Mouse (Mus musculus) lung, embryonic 16.5 days (tissue): ENCODE measurements around the gene Cipc. TPM values are rescaled to one million over a fixed set of nuclear protein-coding genes. Genes with fewer than 3 reads are reported as not detected.

Experiments
- ATAC-seq: fragments of 200-750 bp; cut with Nextera tagmentation; 2 replicates; pipeline ENCODE4 v1.8.0; 2017; ENCODE audit warnings: low read depth, mild to moderate bottlenecking, moderate library complexity
- H3K27ac ChIP-seq: fragments of 300-500 bp; sonication (generic); 2 replicates; pipeline ENCODE4 v1.5.1; 2014; ENCODE audit warnings: mild to moderate bottlenecking, control low read depth, low read length
- H3K27me3 ChIP-seq: fragments of 300-500 bp; sonication (generic); 2 replicates; pipeline ENCODE4 v1.6.1; 2014; ENCODE audit warnings: low read depth, low read length, mixed read lengths; ENCODE audit not compliant: control insufficient read depth, insufficient read depth
- H3K36me3 ChIP-seq: fragments of 300-500 bp; sonication (generic); 2 replicates; pipeline ENCODE4 v1.6.1; 2014; ENCODE audit warnings: low read length; ENCODE audit not compliant: control insufficient read depth, insufficient read depth
- H3K4me1 ChIP-seq: fragments of 300-500 bp; sonication (generic); replicated peaks from 2 replicates; pipeline ENCODE4 v1.6.1; 2014; ENCODE audit warnings: low read length, mixed read lengths; ENCODE audit not compliant: control insufficient read depth, insufficient read depth
- H3K4me2 ChIP-seq: fragments of 300-500 bp; sonication (generic); 2 replicates; pipeline ENCODE4 v1.6.1; 2014; ENCODE audit warnings: low read depth, low read length, control low read depth
- H3K4me3 ChIP-seq: fragments of 300-500 bp; sonication (generic); 2 replicates; pipeline ENCODE4 v1.5.1; 2014; ENCODE audit warnings: mild to moderate bottlenecking, low read length, control low read depth
- H3K9ac ChIP-seq: fragments of 300-500 bp; sonication (generic); 2 replicates; pipeline ENCODE4 v1.6.1; 2014; ENCODE audit warnings: low read length, control low read depth
- H3K9me3 ChIP-seq: fragments of 300-500 bp; sonication (generic); 2 replicates; pipeline ENCODE4 v1.6.1; 2016; ENCODE audit warnings: low read length; ENCODE audit not compliant: control insufficient read depth
- WGBS: fragments of 180-500 bp; shearing (Covaris S2); extraction: QIAGEN DNeasy Blood & Tissue Kit; methylation state at CpG from one replicate; pipeline ENCODE4 v1.1.7; 2014; 5-methylcytosine and 5-hydroxymethylcytosine counted together
- polyA plus RNA-seq: library from polyadenylated mRNA; unstranded; fragments of >200 nt; fragmentation: Nextera tagmentation; extraction: Ambion mirVana; gene quantifications from 2 replicates; pipeline ENCODE4 v1.2.1, GENCODE M21; 2015

The Cipc gene
- polyA plus RNA-seq, 1 experiment from 2014 or later: 20.2 TPM

DNA sequence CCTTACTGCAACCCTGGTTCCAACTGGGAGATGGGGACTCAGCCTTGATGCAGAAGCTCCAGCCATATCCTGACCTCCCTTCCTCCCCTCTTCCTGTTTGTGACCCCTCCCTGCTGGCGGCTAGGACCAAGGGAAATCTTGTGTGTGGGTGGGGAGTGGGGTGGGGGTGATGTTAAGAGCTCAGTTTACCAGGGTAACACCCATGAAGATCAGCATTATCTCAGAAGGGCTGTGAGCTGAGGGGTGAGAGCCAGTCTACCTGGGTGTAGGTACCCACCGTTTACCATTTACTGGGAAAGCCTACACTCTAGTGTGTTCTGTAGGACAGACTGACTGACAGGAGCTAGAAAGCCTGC is 43.9 kb downstream of the Cipc start:
- H3K27me3 ChIP-seq: peaks cover 48% of the 10 kb centered on the region
- no peak overlapping the region for H3K9ac ChIP-seq
- H3K4me2 ChIP-seq: no peak overlapping the region
- H3K36me3 ChIP-seq: no peaks in the 10 kb centered on the region
- H3K27ac ChIP-seq: no peak overlapping the region
- H3K9me3 ChIP-seq: no peaks in the 10 kb centered on the region
- H3K4me1 ChIP-seq: peaks cover 4% of the 10 kb centered on the region
- 45% methylated on average over 2 of the region's 2 CpGs for WGBS
- no peak for ATAC-seq
- H3K4me3 ChIP-seq: no peak overlapping the region

DNA sequence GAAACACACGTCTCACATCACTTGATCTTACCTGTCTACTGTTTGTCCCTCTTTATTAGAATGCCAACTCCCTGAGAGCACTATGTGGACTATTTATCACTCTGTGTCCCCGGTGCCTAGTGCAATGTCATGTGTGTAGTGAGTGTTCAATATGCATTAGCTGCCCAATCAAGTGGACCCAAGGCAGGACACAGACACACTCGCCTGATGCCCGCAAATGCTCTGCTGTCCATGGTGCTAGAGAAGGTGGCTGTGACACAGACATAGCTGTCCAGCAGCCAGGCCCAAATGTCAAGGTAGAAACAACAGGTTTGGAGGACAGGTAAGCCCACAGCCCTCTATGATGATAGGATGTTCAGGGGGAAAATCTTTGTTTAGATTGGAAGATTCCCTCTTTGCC is 47.3 kb downstream of the Cipc start:
- WGBS: 30% methylated on average over 4 of the region's 4 CpGs
- Histone ChIP-seq H3K27me3 (peaks cover 30% of the 10 kb centered on the region), H3K4me2 (no peak overlapping the region), H3K36me3 (no peaks in the 10 kb centered on the region), H3K9ac (no peak overlapping the region), H3K27ac (no peak overlapping the region), H3K9me3 (no peaks in the 10 kb centered on the region), H3K4me1 (peaks cover 4% of the 10 kb centered on the region), H3K4me3 (no peak overlapping the region)
- no peak for ATAC-seq

DNA sequence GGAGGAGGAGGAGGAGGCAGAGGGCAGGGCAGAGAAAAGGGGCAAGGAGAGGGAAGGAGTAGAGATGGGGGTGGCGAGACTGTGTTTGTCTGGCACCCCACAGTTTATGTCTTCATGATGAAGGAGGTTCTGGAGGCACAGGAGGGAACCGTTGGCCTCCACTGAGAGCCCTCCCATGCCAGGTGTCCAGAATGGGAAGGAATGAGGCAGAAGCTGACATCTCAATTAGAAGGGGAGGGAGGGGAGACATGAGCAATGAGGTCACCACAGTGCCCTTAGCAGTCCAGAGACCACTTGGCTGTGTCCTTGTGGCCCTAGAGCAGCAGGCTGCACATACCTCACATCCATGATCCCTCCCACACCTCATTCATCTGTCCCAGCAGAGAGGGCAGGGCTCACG is 47.9 kb downstream of the Cipc start:
- H3K9ac ChIP-seq: no peak overlapping the region
- 51% methylated on average over 3 of the region's 3 CpGs for WGBS
- ATAC-seq: no peak

DNA sequence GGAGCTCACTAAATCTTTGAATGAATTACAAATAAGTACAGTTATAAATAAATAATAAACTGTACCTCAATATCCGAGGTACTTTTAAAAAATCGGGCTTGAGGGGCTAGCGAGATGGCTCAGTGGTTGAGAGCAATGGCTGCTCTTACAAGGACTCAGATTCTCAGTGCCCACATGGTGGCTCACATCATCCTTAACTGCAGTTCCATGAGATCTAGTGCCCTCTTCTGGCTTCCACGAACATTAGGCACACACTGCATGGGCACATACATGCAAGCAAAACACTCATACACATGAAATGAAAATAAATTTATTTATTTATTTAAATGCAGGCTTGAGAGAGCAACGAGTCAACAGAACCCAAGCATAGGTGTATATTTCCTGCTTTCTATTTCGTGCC is 49.1 kb downstream of the Cipc start:
- Histone ChIP-seq H3K9me3 (no peaks in the 10 kb centered on the region), H3K4me1 (no peaks in the 10 kb centered on the region), H3K27ac (no peak overlapping the region), H3K27me3 (peaks cover 13% of the 10 kb centered on the region), H3K4me2 (no peak overlapping the region), H3K4me3 (no peak overlapping the region), H3K9ac (no peak overlapping the region), H3K36me3 (no peaks in the 10 kb centered on the region)
- WGBS: 64% methylated on average over 6 of the region's 6 CpGs
- no peak for ATAC-seq

More for the DNA sequence above, 47.9 kb downstream of the Cipc start:
- no peak overlapping the region for H3K27ac ChIP-seq
- H3K4me2 ChIP-seq: no peak overlapping the region
- H3K9me3 ChIP-seq: no peaks in the 10 kb centered on the region
- no peak overlapping the region for H3K4me3 ChIP-seq
- peaks cover 2% of the 10 kb centered on the region for H3K4me1 ChIP-seq
- peaks cover 24% of the 10 kb centered on the region for H3K27me3 ChIP-seq
- no peaks in the 10 kb centered on the region for H3K36me3 ChIP-seq

DNA sequence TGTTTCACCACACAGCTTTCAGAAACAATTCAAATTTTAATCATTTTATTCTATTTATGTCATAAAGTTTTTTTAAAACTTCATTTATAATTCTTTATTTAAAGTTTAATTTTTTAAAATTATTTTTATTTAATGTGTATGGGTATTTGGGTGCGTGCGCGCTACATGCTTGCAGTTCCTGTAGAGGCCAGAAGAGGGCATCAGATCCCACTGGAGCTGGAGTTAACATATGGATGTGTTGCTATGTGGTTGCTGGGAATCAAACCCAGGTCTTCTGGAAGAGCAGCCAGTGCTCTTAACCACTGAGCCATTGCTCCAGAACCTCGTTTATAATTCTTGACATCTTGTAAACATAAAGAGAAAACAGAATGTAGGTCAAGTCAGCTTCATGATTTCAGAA is 51.9 kb downstream of the Cipc start:
- Histone ChIP-seq H3K9ac (no peak overlapping the region), H3K36me3 (no peaks in the 10 kb centered on the region), H3K27me3 (no peaks in the 10 kb centered on the region), H3K4me2 (no peak overlapping the region), H3K9me3 (no peaks in the 10 kb centered on the region), H3K4me1 (no peaks in the 10 kb centered on the region), H3K27ac (no peak overlapping the region), H3K4me3 (no peak overlapping the region)
- no peak for ATAC-seq
- WGBS: 82% methylated on average over 4 of the region's 4 CpGs

DNA sequence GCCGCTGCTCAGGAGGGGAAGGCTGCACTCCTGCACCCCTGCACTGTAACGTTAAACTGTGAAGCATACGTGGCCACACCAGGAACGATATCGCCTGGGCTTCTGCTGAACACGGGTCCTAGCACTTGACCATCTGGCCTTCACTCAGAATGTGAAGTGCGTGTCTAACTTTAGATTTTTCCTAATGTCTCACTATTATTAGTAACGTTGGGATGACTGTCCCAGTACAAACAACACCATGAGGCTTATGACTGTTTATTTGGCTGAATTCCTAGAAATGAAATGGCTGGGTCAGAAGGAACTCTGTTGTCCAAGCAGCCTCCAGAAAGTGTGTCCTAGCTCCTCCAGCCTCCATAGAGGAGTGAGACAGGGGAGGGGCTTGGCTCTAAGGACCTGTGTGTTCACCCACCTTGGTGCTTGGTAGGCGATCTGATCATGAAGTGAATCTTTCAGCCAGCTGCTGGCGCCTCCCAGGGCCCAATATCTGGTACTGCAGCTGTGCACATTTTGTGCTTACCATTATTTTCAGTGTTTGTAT is 52.5 kb downstream of the Cipc start:
- Histone ChIP-seq H3K36me3 (no peaks in the 10 kb centered on the region), H3K4me3 (no peak overlapping the region), H3K9ac (no peak overlapping the region), H3K4me1 (no peaks in the 10 kb centered on the region), H3K9me3 (no peaks in the 10 kb centered on the region), H3K27ac (no peak overlapping the region), H3K27me3 (no peaks in the 10 kb centered on the region), H3K4me2 (no peak overlapping the region)
- peak; percentile 66 for ATAC-seq
- WGBS: 42% methylated on average over 10 of the region's 10 CpGs

DNA sequence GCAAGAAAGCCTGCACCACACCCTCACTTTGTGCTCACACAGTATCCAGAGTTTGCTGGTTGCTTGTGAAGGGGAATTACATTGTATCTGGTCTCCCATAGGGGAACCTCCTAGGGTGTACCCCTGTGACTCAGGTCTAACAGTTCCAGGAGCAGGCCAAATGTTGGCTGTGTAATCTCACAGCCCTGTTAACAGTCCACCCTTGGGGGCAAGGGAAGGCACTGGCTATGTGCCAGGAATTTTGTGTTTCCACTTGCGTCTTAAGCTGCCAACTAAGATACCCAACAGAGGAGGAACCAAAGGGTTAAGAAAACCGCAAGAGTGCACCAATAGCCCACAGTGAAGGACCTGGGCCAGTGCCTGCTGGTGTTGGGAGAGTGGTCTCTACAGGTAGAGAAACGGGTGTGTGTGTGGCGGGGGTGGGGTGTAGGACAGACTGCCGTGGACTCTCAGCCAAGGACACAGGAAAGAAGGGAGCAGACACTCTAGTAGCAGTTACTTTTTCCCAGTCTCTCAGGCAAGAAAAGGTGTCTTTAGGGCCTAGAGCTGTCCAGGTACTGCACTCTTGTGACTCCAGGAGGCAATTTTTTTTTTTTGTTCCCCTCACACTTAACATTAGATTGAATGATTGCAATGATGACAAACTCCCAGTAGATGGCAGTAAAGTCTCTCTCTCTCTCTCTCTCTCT is 53.5 kb downstream of the Cipc start:
- Histone ChIP-seq H3K27ac (no peak overlapping the region), H3K9ac (no peak overlapping the region), H3K36me3 (no peaks in the 10 kb centered on the region), H3K9me3 (no peaks in the 10 kb centered on the region), H3K4me2 (no peak overlapping the region), H3K27me3 (no peaks in the 10 kb centered on the region), H3K4me1 (no peaks in the 10 kb centered on the region), H3K4me3 (no peak overlapping the region)
- WGBS: 37% methylated on average over 5 of the region's 5 CpGs
- ATAC-seq: no peak

DNA sequence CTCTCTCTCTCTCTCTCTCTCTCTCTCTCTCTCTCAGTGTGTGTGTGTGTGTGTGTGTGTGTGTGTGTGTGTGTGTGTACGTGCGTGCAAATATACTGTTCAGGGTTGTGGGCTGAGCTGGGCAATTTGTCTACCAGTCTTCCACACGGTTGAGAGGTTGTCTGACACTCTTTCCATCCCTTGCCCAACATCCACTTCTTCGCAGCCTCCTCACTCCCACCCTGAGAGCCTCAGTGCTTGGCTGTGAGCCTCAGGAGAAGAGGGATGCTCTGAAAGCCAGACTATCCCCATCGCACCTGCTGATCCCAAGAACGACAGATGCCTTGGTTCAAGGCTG is 54.0 kb downstream of the Cipc start:
- no peak for ATAC-seq
- 35% methylated on average over 6 of the region's 6 CpGs for WGBS

DNA sequence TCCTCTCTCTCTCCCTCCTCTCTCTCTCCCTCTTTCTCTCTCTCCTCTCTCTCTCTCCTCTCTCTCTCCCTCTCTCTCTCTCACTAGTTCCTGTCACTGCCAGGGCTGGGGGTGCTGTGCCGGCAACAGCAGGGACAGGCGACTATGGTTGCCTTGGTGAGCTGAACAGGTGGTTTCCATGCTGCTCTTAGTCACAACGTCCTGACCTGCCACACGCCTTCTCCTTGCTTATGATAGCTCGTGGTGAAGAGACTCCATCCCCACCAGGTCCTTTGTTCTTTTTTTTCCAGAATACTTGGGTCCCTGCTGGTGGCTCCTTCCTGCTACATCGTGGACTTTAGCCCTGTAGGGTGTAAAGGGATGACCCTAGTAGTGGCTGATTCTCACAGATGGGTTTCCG is 55.4 kb downstream of the Cipc start:
- H3K4me3 ChIP-seq: no peak overlapping the region
- H3K9ac ChIP-seq: no peak overlapping the region
- no peak for ATAC-seq
- H3K4me1 ChIP-seq: no peaks in the 10 kb centered on the region
- H3K27ac ChIP-seq: no peak overlapping the region
- WGBS: 45% methylated on average over 7 of the region's 7 CpGs
- H3K9me3 ChIP-seq: no peaks in the 10 kb centered on the region
- no peaks in the 10 kb centered on the region for H3K27me3 ChIP-seq
- H3K36me3 ChIP-seq: no peaks in the 10 kb centered on the region
- no peak overlapping the region for H3K4me2 ChIP-seq

More for the DNA sequence above, 54.0 kb downstream of the Cipc start:
- Histone ChIP-seq H3K4me1 (no peaks in the 10 kb centered on the region), H3K9me3 (no peaks in the 10 kb centered on the region), H3K4me3 (no peak overlapping the region), H3K27me3 (no peaks in the 10 kb centered on the region), H3K9ac (no peak overlapping the region), H3K4me2 (no peak overlapping the region), H3K27ac (no peak overlapping the region), H3K36me3 (no peaks in the 10 kb centered on the region)

DNA sequence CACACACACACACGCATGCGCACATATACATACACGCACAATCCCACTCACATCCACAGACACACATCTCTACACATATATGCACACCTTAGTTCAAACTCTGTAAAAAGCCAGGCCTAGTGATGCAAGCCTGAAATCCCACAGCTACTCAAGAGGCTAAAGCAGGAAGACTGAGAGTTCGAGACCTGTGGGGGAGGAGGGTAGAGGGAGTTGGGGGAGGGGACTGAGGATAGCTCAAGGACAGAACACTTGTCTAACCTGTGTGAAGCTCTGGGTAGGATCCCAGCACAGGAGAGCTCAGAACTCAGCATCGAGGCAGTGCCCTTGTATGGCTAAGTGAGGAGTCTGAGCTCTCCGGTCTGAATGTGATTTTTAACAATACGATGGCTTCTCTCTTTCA is 56.0 kb downstream of the Cipc start:
- H3K4me1 ChIP-seq: no peaks in the 10 kb centered on the region
- no peaks in the 10 kb centered on the region for H3K36me3 ChIP-seq
- no peak overlapping the region for H3K4me2 ChIP-seq
- H3K4me3 ChIP-seq: no peak overlapping the region
- H3K9me3 ChIP-seq: no peaks in the 10 kb centered on the region
- H3K27ac ChIP-seq: no peak overlapping the region
- ATAC-seq: no peak
- no peaks in the 10 kb centered on the region for H3K27me3 ChIP-seq
- WGBS: 77% methylated on average over 7 of the region's 7 CpGs
- no peak overlapping the region for H3K9ac ChIP-seq
